Mouse (Mus musculus): ENCODE measurements around the gene Hcn3. TPM values are rescaled to one million over a fixed set of nuclear protein-coding genes. Genes with fewer than 3 reads are reported as not detected.
"Not testable (repeated sequence)": the region's sequence is repeated elsewhere in the genome, so short reads cannot be mapped to it uniquely, and the experiment has no call there.

The Hcn3 gene
- total RNA-seq, 2 experiments from 2014 or later: 14.9 to 20.9 TPM

DNA sequence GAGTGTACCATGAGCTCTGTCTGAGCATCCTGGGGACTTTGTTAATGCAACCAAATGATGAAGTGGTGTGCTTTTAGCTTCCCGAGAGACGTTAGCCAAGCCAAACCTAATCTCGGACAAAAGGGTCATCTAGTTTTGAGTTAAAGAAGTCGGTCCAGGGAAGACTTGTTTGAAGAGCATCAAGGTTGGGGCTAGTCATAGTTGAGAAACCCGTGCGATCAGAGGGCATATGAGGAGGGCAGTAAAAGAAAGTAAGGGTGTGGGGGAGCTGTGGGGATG, 18.1 kb upstream of the Hcn3 start:
- peak overlapping the region; percentile 97 for H3K4me3 ChIP-seq
- no peak for TF ChIP-seq CTCF (IDR thresholded peaks at IDR 0.05)
- peak overlapping the region; percentile 91; the same call in 1 of the 2 replicates for H3K27ac ChIP-seq
- no peak for DNase-seq (ENCODE audit: extremely low spot score in 1 of 2, low spot score in 2 of 2)
- intact Hi-C loops (cut with DNase I): no loop called here

DNA sequence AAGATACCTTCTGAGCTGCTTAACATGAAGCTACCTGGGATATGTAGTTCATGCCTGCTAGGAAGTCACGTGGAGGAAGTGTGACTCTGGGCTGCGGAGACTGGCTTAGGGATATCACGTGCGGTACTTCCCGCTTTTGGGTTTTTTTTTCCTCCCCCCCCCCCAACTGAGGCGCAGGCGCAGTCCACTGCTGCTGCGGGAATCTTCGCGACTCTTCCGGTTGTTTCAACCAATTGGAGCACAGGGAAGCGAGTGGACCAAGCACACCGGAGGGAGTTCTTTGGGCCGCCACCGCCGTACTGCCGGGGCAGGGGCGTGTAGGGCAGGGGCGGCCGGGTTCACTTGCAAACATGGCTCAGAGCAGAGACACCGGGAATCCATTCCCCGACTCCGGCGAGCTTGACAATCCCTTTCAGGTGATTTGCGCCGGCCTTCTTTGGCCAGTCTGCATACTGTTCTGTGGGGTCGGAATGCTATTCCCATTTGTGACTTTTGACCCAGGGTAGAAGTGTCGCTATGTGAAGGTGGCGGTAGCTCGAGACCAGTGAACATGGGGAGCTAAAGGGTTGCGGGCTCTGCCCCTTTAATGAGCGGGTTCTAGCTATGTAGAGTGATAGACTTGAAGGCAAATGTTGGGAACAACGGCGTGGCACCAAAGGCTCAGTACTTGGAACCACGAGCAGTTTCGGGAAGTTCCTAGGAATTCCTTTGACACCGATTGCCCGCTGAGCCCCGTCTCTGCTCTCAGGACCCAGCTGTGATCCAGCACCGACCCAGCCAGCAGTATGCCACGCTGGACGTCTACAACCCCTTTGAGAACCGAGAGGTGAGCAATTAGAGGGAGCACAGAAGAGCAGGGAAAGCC, 17.5 kb upstream of the Hcn3 start, which contains the start of gene Scamp3:
Scamp3 (plus strand) TSS at position 232 of the 865 bp plus-strand sequence.
- intact Hi-C loops (cut with DNase I): loop anchor here (1.0 kb wide), 1 partner anchor 12 kb away; no protein-coding TSS in a partner anchor
- H3K4me3 ChIP-seq: peak within 1 kb of the TSS; percentile 97
- peak within 1 kb of the TSS; percentile 91 for H3K27ac ChIP-seq
- peak; percentile 82 to 84 for DNase-seq (ENCODE audit: extremely low spot score in 1 of 2, low spot score in 2 of 2)
- TF ChIP-seq CTCF (IDR thresholded peaks at IDR 0.05): no peak

DNA sequence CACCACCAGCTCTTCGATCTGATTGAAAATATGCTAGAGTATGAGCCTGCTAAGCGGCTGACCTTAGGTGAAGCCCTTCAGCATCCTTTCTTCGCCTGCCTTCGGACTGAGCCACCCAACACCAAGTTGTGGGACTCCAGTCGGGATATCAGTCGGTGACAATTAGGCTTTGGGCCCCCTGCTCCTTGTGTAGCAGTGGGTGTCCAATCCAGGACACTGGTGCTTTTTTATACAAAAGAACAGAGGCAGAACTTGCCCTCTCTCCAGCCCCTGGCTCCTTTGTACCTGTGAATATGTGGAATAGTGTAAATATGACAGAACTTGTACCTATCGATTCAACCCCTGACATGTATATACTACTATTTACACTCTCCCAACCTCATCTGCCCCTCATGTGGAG, 16.4 kb upstream of the Hcn3 start:
- intact Hi-C loops (cut with DNase I): no loop called here
- Histone ChIP-seq H3K27ac (no peak overlapping the region), H3K4me3 (no peak overlapping the region)
- no peak for DNase-seq (ENCODE audit: extremely low spot score in 1 of 2, low spot score in 2 of 2)
- no peak for TF ChIP-seq CTCF (IDR thresholded peaks at IDR 0.05)

DNA sequence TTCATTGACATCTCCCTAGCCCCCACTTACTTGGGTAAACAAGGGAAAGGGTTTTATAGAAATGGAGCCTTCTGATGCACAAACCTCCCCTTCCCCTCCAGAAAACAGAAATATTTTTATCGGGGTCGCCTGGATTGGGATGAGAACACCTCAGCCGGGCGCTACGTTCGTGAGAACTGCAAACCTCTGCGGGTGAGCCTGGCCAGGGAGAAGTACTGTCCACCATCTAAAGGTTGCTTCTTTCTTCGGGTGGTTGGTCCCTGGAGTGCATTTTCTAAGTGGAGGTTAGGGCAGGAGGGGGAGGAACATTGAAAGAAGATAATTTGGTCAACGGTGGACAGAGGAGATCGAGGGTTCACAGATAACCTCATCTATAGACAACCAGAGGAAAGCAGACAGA, 15.5 kb upstream of the Hcn3 start:
- TF ChIP-seq CTCF (IDR thresholded peaks at IDR 0.05): no peak

DNA sequence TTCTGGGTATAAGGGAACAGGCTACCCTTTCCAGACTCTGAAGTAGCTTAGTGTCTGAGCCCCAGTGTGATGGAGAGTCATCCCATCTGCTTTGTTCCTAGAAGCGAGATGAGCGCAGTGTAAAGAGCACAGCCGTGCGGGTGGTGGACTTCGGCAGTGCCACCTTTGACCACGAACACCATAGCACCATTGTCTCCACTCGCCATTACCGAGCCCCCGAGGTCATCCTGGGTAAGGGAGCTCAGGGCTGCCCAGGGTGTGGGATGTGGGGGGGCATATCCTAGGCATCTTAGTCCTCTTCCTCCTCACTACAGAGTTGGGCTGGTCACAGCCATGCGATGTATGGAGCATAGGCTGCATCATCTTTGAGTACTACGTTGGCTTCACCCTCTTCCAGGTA, 14.8 kb upstream of the Hcn3 start:
- intact Hi-C loops (cut with DNase I): no loop called here
- no peak for DNase-seq (ENCODE audit: extremely low spot score in 1 of 2, low spot score in 2 of 2)
- TF ChIP-seq CTCF (IDR thresholded peaks at IDR 0.05): no peak
- no peak overlapping the region for H3K27ac ChIP-seq
- no peak overlapping the region for H3K4me3 ChIP-seq

More for the DNA sequence above, 15.5 kb upstream of the Hcn3 start:
- no peak for DNase-seq (ENCODE audit: extremely low spot score in 1 of 2, low spot score in 2 of 2)
- intact Hi-C loops (cut with DNase I): no loop called here
- H3K4me3 ChIP-seq: no peak overlapping the region
- H3K27ac ChIP-seq: no peak overlapping the region

DNA sequence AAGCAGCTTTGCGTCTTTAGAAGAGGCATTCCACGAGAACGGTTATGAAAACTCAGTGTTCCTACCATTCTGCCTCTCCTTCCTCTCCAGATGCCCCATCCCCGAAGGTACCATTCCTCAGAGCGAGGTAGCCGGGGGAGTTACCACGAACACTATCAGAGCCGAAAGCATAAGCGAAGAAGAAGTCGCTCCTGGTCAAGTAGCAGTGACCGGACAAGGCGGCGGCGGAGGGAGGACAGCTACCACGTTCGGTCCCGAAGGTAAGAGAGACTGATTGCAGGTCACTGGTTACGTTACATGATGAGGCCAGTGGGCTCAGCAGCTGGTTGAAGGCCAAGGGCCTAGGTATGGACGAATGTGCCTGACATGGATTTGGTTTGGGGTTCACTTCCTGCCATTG, 6.9 kb upstream of the Hcn3 start:
- Histone ChIP-seq H3K4me3 (no peak overlapping the region), H3K27ac (no peak overlapping the region)
- intact Hi-C loops (cut with DNase I): loop anchor here (10.0 kb wide), 1 partner anchor 222 kb away; no protein-coding TSS in a partner anchor
- TF ChIP-seq CTCF (IDR thresholded peaks at IDR 0.05): no peak
- no peak for DNase-seq (ENCODE audit: extremely low spot score in 1 of 2, low spot score in 2 of 2)

DNA sequence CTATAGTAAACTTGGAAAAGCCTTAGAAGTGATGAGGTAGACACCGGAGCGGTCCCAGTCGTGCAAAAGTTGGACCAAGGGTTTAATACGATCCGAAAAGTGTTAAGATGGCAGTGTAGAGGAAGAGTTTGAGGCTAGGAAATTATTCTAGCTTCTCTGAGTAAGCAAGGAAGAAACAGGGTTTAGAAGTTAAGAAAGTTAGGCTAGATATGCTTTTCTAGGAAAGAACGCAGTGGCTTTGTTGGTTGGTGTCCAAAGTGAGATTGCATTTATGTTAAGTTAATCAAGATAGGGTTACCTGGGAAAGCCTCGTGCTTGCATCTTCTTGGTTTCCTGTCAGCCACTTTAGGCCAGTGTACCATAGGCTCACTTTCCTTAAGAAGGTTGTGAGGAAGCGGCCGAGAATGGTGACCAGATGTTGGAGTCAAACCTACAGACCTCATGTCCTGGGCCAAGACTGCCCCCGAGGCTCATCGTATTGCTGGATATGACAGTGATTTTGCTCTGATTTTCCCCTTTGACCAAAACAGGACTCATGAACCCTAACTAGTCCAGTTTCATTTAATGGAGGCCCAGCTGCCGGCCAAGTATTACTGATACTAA, 5.4 kb upstream of the Hcn3 start:
- no peak for DNase-seq (ENCODE audit: extremely low spot score in 1 of 2, low spot score in 2 of 2)
- Histone ChIP-seq H3K4me3 (peak overlapping the region; percentile 68), H3K27ac (peak overlapping the region; percentile 91)
- TF ChIP-seq CTCF (IDR thresholded peaks at IDR 0.05): no peak
- intact Hi-C loops (cut with DNase I): loop anchor here (1.0 to 10.0 kb wide), 3 partner anchors 12 to 221 kb away; partner anchors contain the start of gene Scamp3

DNA sequence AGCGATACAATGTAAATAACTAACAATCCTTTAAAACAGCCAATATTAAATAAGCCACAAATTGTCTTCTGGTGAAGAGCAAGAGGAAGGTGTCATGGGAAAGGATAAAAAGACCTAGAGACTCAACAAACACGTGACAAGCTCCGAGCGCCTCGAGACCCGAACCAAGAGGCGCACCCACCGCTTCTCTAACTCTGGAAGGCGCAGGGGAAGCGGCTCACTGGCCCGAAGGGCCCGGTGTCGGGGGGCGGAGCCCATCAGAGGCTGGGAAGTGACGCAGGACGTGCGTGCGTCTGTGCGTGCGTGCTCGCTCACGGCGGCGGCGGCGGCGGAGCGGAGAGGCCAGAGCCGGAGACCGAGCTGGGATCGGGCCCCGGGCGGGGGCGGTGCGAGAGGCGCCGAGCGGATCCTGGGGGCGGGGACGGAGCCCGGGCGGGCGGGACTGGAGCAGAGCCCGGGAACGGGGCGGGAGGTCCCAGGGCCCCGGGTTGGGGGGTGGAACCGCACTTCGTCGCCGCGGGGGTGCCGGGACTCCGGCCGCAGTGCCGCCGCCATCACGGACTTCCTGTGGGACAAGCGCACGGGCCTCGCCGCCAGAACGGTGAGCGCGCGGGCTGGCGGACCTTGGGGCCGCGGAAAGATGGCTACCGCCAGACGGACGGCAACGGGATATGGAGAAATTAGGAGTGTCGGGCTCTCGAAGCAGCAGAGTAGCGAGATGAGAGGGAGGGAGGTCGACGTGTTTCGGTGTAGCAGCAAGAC, 4.7 kb upstream of the Hcn3 start, which contains the start of gene Clk2:
Clk2 (plus strand) TSS at position 290 of the 762 bp plus-strand sequence.
- intact Hi-C loops (cut with DNase I): loop anchor here (1.0 to 10.0 kb wide), 3 partner anchors 13 to 220 kb away; partner anchors contain the start of gene Scamp3
- peak within 1 kb of the TSS; percentile 68 for H3K4me3 ChIP-seq
- no peak for TF ChIP-seq CTCF (IDR thresholded peaks at IDR 0.05)

DNA sequence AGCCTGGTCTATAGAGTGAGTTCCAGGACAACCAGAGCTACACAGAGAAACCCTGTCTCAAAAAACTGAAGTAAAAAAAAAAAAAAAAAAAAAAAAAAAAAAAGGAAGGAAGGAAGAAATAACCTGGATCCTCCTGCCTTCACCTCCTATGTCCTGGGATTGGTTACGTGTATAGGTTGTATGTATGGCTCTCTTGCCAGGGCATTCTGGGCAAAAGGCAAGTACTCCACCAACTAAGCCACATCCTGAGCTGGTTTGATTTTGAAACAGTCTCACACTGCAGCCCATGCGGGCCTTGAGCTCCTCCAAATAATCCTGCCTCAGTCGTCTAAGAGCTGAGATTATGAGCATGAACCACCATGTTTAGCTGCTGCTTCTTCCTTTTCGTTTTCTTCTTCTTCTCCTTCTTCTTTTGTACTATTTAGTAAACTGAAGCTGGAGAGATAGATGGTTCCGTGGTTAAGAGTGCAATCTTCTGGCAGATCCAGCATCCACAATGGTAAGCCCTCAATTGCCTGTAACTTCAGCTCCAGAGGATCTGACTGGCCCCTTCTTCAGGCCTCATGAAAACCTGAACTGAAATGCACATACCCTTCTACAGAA, 3.7 kb upstream of the Hcn3 start:
- intact Hi-C loops (cut with DNase I): loop anchor here (2.0 to 10.0 kb wide), 2 partner anchors 73 to 219 kb away; no protein-coding TSS in a partner anchor
- Histone ChIP-seq H3K4me3 (peak overlapping the region; percentile 68), H3K27ac (peak overlapping the region; percentile 91; the same call in 1 of the 2 replicates)
- TF ChIP-seq CTCF (IDR thresholded peaks at IDR 0.05): no peak
- no peak for DNase-seq (ENCODE audit: extremely low spot score in 1 of 2, low spot score in 2 of 2)

More for the DNA sequence above, 4.7 kb upstream of the Hcn3 start, which contains the start of gene Clk2:
- DNase-seq (ENCODE audit: extremely low spot score in 1 of 2, low spot score in 2 of 2): peak; percentile 93 to 95
- peak within 1 kb of the TSS; percentile 91 for H3K27ac ChIP-seq

DNA sequence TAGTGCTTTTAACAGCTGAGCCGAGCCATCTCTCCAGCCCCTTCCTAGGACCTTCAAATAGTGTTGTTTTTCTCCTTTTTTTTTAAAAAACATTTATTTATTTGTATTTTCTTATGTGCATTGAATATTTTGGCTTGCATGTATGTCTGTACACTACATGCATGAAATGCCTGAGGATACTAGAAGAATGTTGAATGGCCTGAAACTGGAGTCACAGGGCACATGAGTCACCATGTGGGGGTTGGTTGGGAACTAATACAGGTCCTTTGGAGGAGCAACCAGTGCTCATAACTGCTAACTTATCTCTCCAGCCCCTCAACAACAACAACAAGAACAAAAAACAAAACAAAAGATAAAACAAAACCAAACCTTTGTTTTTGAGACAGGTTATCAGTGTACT, 3.1 kb upstream of the Hcn3 start:
- no peak for TF ChIP-seq CTCF (IDR thresholded peaks at IDR 0.05)
- Histone ChIP-seq H3K4me3 (no peak overlapping the region), H3K27ac (no peak overlapping the region)
- intact Hi-C loops (cut with DNase I): loop anchor here (10.0 kb wide), 1 partner anchor 218 kb away; no protein-coding TSS in a partner anchor
- DNase-seq (ENCODE audit: extremely low spot score in 1 of 2, low spot score in 2 of 2): no peak

DNA sequence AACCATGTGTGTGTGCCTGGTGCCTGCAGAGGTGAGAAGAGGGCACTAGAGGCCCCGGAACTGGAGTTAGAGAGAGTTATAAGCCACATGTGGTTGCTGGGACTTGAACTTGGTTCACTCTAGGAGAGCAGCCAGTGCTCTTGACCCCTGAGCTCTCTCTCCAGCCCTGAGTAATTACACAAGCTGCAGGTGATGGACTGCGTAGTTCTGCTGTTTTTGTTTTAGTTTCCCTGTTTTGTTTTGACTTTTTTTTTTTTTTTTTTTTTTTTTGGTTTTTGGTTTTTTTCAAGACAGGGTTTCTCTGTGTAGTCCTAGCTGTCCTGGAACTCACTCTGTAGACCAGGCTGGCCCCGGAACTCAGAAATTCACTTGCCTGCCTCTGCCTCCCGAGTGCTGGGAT, 1.8 kb upstream of the Hcn3 start:
- no peak for TF ChIP-seq CTCF (IDR thresholded peaks at IDR 0.05)
- no peak for DNase-seq (ENCODE audit: extremely low spot score in 1 of 2, low spot score in 2 of 2)
- Histone ChIP-seq H3K27ac (no peak overlapping the region), H3K4me3 (no peak overlapping the region)
- intact Hi-C loops (cut with DNase I): loop anchor here (10.0 kb wide), 1 partner anchor 217 kb away; no protein-coding TSS in a partner anchor

DNA sequence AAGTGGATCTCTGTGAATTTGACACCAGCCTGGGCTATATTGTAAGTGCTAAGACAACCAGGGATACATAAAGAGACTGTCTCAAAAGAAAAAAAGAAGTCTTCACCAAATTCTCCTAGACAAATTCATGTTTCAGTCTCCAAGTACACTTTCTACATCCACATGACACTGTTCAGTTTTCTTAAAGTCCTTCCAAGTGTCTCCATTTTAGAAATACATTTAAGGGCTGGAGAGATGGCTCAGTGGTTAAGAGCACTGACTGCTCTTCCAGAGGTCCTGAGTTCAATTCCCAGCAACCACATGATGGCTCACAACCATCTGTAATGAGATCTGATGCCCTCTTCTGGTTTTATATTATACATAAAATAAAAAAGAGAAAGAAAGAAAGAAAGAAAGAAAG, 1.2 kb upstream of the Hcn3 start:
- not testable (repeated sequence) for DNase-seq (ENCODE audit: extremely low spot score in 1 of 2, low spot score in 2 of 2); H3K4me3 ChIP-seq; H3K27ac ChIP-seq
- intact Hi-C loops (cut with DNase I): loop anchor here (10.0 kb wide), 1 partner anchor 216 kb away; no protein-coding TSS in a partner anchor
